Mouse (Mus musculus) hindbrain, embryonic 16.5 days (tissue): ENCODE data around the gene Usp22. TPM values are rescaled to one million over a fixed set of nuclear protein-coding genes. Genes with fewer than 3 reads are reported as not detected.
A peak's percentile ranks its signal among the peaks of the same experiment; 100 is the strongest.

Source experiments
- ATAC-seq: fragments of 200-750 bp; cut with Nextera tagmentation; 2 replicates; pipeline ENCODE4 v1.8.0; 2017; ENCODE audit warnings: moderate TSS enrichment, moderate library complexity
- H3K27ac ChIP-seq: fragments of 300-500 bp; sonication (generic); 2 replicates; pipeline ENCODE4 v1.5.1; 2014; ENCODE audit warnings: low read depth, mild to moderate bottlenecking, control low read depth, low read length, moderate library complexity
- H3K27me3 ChIP-seq: fragments of 300-500 bp; sonication (generic); replicated peaks from 2 replicates; pipeline ENCODE4 v1.6.1; 2014; ENCODE audit warnings: low read length; ENCODE audit not compliant: control insufficient read depth, insufficient read depth
- H3K36me3 ChIP-seq: fragments of 300-500 bp; sonication (generic); 2 replicates; pipeline ENCODE4 v1.6.1; 2014; ENCODE audit warnings: mild to moderate bottlenecking, low read length, moderate library complexity, mixed read lengths; ENCODE audit not compliant: control insufficient read depth, insufficient read depth
- H3K4me1 ChIP-seq: fragments of 300-500 bp; sonication (generic); 2 replicates; pipeline ENCODE4 v1.6.1; 2014; ENCODE audit warnings: low read depth, low read length; ENCODE audit not compliant: control insufficient read depth, insufficient read depth
- H3K4me2 ChIP-seq: fragments of 300-500 bp; sonication (generic); 2 replicates; pipeline ENCODE4 v1.6.1; 2014; ENCODE audit warnings: mild to moderate bottlenecking, low read length, control low read depth, moderate library complexity
- H3K4me3 ChIP-seq: fragments of 300-500 bp; sonication (generic); 2 replicates; pipeline ENCODE4 v1.5.1; 2014; ENCODE audit warnings: mild to moderate bottlenecking, low read length, control low read depth, moderate library complexity
- H3K9ac ChIP-seq: fragments of 300-500 bp; sonication (generic); 2 replicates; pipeline ENCODE4 v1.6.1; 2014; ENCODE audit warnings: low read depth, mild to moderate bottlenecking, control low read depth, low read length, moderate library complexity
- H3K9me3 ChIP-seq: fragments of 300-500 bp; sonication (generic); 2 replicates; pipeline ENCODE4 v1.6.1; 2014; ENCODE audit warnings: mild to moderate bottlenecking, low read length, moderate library complexity; ENCODE audit not compliant: control insufficient read depth
- WGBS: fragments of 180-500 bp; shearing (Covaris S2); extraction: QIAGEN DNeasy Blood & Tissue Kit; methylation state at CpG from one replicate; pipeline ENCODE4 v1.1.7; 2014; 5-methylcytosine and 5-hydroxymethylcytosine counted together
- polyA plus RNA-seq: library from polyadenylated mRNA; unstranded; fragments of >200 nt; fragmentation: Nextera tagmentation; extraction: Ambion mirVana; gene quantifications from 2 replicates; pipeline ENCODE4 v1.2.1, GENCODE M21; 2015

Gene Usp22
- 341 and 401 TPM in 2 replicates for polyA plus RNA-seq

GRCm38 (mm10) chr11:61174821-61175658 is at the start of gene Usp22:
Gene Usp22 (minus strand): TSS chr11:61175055.
- Histone ChIP-seq H3K36me3 (no peaks in the 10 kb centered on the region), H3K9me3 (no peaks in the 10 kb centered on the region), H3K4me2 (peak within 1 kb of the TSS; percentile 71), H3K27ac (peak within 1 kb of the TSS; percentile 98), H3K4me3 (peak within 1 kb of the TSS; percentile 96), H3K4me1 (peaks cover 35% of the 10 kb centered on the region), H3K27me3 (no peaks in the 10 kb centered on the region), H3K9ac (peak within 1 kb of the TSS; percentile 100)
- peak; percentile 98 for ATAC-seq
- under 1% methylated on average over 63 of the region's 69 CpGs for WGBS

GRCm38 (mm10) chr11:61224234-61224744 is 49.4 kb upstream of the Usp22 start:
- Histone ChIP-seq H3K4me3 (no peak overlapping the region), H3K27ac (no peak overlapping the region), H3K36me3 (no peaks in the 10 kb centered on the region), H3K27me3 (no peaks in the 10 kb centered on the region), H3K4me2 (no peak overlapping the region), H3K4me1 (no peaks in the 10 kb centered on the region), H3K9me3 (no peaks in the 10 kb centered on the region), H3K9ac (no peak overlapping the region)
- 80% methylated on average over 6 of the region's 6 CpGs for WGBS
- no peak for ATAC-seq

GRCm38 (mm10) chr11:61222971-61223745 is 48.3 kb upstream of the Usp22 start:
- ATAC-seq, result no peak
- no peaks in the 10 kb centered on the region for H3K36me3 ChIP-seq
- 94% methylated on average over 9 of the region's 9 CpGs for WGBS
- no peak overlapping the region for H3K4me3 ChIP-seq
- no peak overlapping the region for H3K4me2 ChIP-seq
- no peak overlapping the region for H3K9ac ChIP-seq
- no peak overlapping the region for H3K27ac ChIP-seq
- H3K9me3 ChIP-seq, result no peaks in the 10 kb centered on the region
- no peaks in the 10 kb centered on the region for H3K27me3 ChIP-seq
- no peaks in the 10 kb centered on the region for H3K4me1 ChIP-seq

- WGBS, result 77% methylated on average over 1 of the region's 1 CpGs
- Histone ChIP-seq H3K9me3 (no peaks in the 10 kb centered on the region), H3K27ac (no peak overlapping the region), H3K27me3 (no peaks in the 10 kb centered on the region), H3K4me3 (no peak overlapping the region), H3K4me2 (no peak overlapping the region), H3K36me3 (no peaks in the 10 kb centered on the region), H3K4me1 (no peaks in the 10 kb centered on the region), H3K9ac (no peak overlapping the region)
- no peak for ATAC-seq
These were observed 47.2 kb upstream of the Usp22 start for GRCm38 (mm10) chr11:61222007-61222406.

GRCm38 (mm10) chr11:61220156-61220881 is 45.5 kb upstream of the Usp22 start:
- Histone ChIP-seq H3K4me1 (no peaks in the 10 kb centered on the region), H3K27me3 (no peaks in the 10 kb centered on the region), H3K27ac (no peak overlapping the region), H3K4me3 (no peak overlapping the region), H3K36me3 (no peaks in the 10 kb centered on the region), H3K9ac (no peak overlapping the region), H3K4me2 (no peak overlapping the region), H3K9me3 (no peaks in the 10 kb centered on the region)
- 73% methylated on average over 9 of the region's 9 CpGs for WGBS
- ATAC-seq, result no peak

GRCm38 (mm10) chr11:61215936-61216335 is 41.1 kb upstream of the Usp22 start:
- Histone ChIP-seq H3K4me2 (no peak overlapping the region), H3K9me3 (no peaks in the 10 kb centered on the region), H3K4me1 (no peaks in the 10 kb centered on the region), H3K9ac (no peak overlapping the region), H3K4me3 (no peak overlapping the region), H3K27me3 (no peaks in the 10 kb centered on the region), H3K27ac (no peak overlapping the region), H3K36me3 (no peaks in the 10 kb centered on the region)
- ATAC-seq, result no peak
- 93% methylated on average over 3 of the region's 3 CpGs for WGBS

GRCm38 (mm10) chr11:61212102-61212501 is 37.2 kb upstream of the Usp22 start:
- H3K27me3 ChIP-seq, result no peaks in the 10 kb centered on the region
- H3K4me3 ChIP-seq, result no peak overlapping the region
- ATAC-seq, result no peak
- no peak overlapping the region for H3K27ac ChIP-seq
- no peaks in the 10 kb centered on the region for H3K36me3 ChIP-seq
- H3K4me2 ChIP-seq, result no peak overlapping the region
- no peak overlapping the region for H3K9ac ChIP-seq
- 35% methylated on average over 20 of the region's 20 CpGs for WGBS
- H3K9me3 ChIP-seq, result no peaks in the 10 kb centered on the region
- no peaks in the 10 kb centered on the region for H3K4me1 ChIP-seq

GRCm38 (mm10) chr11:61208316-61208715 is 33.5 kb upstream of the Usp22 start:
- Histone ChIP-seq H3K9ac (no peak overlapping the region), H3K4me3 (no peak overlapping the region), H3K36me3 (no peaks in the 10 kb centered on the region), H3K4me2 (no peak overlapping the region), H3K27ac (no peak overlapping the region), H3K9me3 (no peaks in the 10 kb centered on the region), H3K27me3 (no peaks in the 10 kb centered on the region), H3K4me1 (no peaks in the 10 kb centered on the region)
- ATAC-seq, result no peak
- 81% methylated on average over 10 of the region's 10 CpGs for WGBS
